Mouse (Mus musculus): Measurements from ENCODE around the gene Azin2. TPM values are rescaled to one million over a fixed set of nuclear protein-coding genes. Genes with fewer than 3 reads are reported as not detected.

Gene Azin2
- polyA plus RNA-seq, 1 experiment: 17.4 TPM

DNA sequence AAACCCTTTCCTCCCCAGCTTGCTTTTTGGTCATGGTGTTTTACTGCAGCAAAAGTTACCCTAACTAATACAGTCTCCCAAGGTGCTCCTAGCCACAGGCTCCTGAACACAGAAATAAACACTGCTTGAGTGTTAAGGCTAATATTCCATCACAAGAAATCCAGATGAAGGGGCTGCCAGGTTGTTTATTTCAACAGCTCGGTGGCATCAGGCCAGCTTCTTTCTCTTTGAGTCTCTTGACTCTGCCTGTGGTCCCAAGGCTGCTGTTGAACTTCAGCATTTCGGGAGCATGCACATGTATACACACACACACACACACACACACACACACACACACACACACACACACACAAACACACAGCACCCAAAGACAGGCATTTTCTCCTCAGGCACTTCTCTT, 20.9 kb upstream of the Azin2 start:
- Histone ChIP-seq H3K79me2 (ENCODE audit: control insufficient read depth, insufficient read depth) (no peaks in the 10 kb centered on the region), H3K27me3 (ENCODE audit: control insufficient read depth, insufficient read depth, insufficient read length) (no peaks in the 10 kb centered on the region), H3K4me3 (no peak overlapping the region), H3K4me2 (ENCODE audit: low read depth) (peak overlapping the region; percentile 13), H3K36me3 (ENCODE audit: control insufficient read depth, insufficient read depth) (no peaks in the 10 kb centered on the region), H3ac (ENCODE audit: control insufficient read depth, insufficient read length) (no peak overlapping the region)
- TF ChIP-seq TCF12 (IDR thresholded peaks at IDR 0.05; ENCODE audit: insufficient read depth, poor library complexity, severe bottlenecking) (no peak), TCF3 (IDR thresholded peaks at IDR 0.05; ENCODE audit: insufficient read length, low read depth) (no peak), USF1 (IDR thresholded peaks at IDR 0.05; ENCODE audit: low read depth) (no peak), MAX (IDR thresholded peaks at IDR 0.05; ENCODE audit: low read depth) (no peak), POLR2A (IDR thresholded peaks at IDR 0.05; ENCODE audit: insufficient read length, low read depth) (no peak), SRF (IDR thresholded peaks at IDR 0.05; ENCODE audit: control insufficient read depth, insufficient read length, low read depth) (no peak), MYOD1 (IDR thresholded peaks at IDR 0.05; ENCODE audit: control insufficient read depth in 1 of 3, insufficient read length in 2 of 3, low read depth in 2 of 3) (no peak), CEBPB (IDR thresholded peaks at IDR 0.05; ENCODE audit: insufficient read depth, poor library complexity, severe bottlenecking) (no peak), POLR2AphosphoS2 (IDR thresholded peaks at IDR 0.05; ENCODE audit: insufficient read length, low read depth) (no peak), E2F4 (IDR thresholded peaks at IDR 0.05; ENCODE audit: insufficient read depth) (no peak), MYOG (IDR thresholded peaks at IDR 0.05; ENCODE audit: control insufficient read depth in 1 of 3, insufficient read depth in 1 of 3, insufficient read length in 2 of 3, low read depth in 2 of 3) (no peak), REST (IDR thresholded peaks at IDR 0.05; ENCODE audit: insufficient read depth, insufficient read length) (no peak)

DNA sequence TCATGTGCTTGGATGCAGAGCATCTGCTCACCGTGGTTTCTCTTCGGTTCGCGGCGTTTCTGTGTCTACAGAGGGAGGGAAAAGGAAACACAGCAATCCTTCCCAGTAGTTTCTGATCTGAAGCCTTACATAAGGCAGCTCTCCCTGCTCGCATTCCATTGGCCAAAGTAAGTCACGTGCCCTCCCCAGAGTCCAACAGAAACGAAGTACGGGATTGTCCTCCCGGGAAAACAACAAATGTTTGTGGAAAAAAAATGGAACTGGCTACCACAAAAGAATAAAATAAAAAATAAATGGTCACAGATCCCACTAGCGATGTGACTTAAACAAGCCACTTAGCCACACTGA, 19.6 kb upstream of the Azin2 start:
- TF ChIP-seq USF1 (IDR thresholded peaks at IDR 0.05; ENCODE audit: low read depth) (peak; percentile 64), TCF12 (IDR thresholded peaks at IDR 0.05; ENCODE audit: insufficient read depth, poor library complexity, severe bottlenecking) (no peak)
- Histone ChIP-seq H3K36me3 (ENCODE audit: control insufficient read depth, insufficient read depth) (no peaks in the 10 kb centered on the region), H3ac (ENCODE audit: control insufficient read depth, insufficient read length) (no peak overlapping the region), H3K79me2 (ENCODE audit: control insufficient read depth, insufficient read depth) (no peaks in the 10 kb centered on the region), H3K27me3 (ENCODE audit: control insufficient read depth, insufficient read depth, insufficient read length) (no peaks in the 10 kb centered on the region), H3K4me3 (no peak overlapping the region), H3K4me2 (ENCODE audit: low read depth) (peak overlapping the region; percentile 18)

DNA sequence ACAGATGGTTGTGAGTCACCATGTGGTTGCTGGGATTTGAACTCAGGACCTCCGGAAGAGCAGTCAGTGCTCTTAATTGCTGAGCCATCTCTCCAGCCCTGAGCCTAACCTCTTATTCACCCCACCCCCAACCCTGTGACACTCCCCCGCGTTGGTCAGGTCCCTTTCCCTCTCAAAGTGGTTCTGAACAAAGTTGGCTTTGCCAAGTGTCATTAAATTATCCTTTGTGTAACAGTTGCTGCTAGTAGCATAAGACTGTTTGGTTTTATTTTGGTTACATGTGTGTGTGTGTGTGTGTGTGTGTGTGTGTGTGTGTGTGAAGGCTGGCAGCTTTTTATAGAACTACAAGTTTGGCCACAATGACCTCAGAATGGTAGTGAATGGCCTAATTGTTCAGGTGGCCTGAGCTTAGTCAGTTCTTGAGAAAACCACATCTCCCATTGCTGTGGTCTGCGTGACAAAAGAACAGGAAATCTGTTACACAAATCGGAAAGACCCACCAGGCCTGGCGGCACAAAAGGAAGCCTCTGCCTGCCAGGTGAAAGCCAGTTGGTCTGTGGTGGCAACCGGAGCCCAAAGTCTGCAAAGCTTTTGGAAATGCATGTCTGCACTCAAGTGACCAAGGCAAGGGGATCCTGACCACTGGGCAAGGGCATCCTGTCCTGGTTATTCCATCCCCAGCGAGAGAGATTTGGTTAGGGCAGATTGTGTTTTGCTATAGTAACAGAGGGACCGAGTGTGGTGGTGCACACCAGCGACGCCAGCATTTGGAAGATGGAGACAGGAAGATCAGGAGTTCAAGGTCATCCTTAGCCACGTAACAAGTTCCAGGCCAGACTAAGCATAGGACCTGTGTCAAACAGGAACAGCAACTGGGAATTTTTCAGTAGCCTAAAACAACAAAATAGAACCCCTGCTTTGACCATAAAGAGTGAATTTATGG, 18.9 kb upstream of the Azin2 start:
- peak overlapping the region; percentile 18 for H3K4me2 ChIP-seq (ENCODE audit: low read depth)

DNA sequence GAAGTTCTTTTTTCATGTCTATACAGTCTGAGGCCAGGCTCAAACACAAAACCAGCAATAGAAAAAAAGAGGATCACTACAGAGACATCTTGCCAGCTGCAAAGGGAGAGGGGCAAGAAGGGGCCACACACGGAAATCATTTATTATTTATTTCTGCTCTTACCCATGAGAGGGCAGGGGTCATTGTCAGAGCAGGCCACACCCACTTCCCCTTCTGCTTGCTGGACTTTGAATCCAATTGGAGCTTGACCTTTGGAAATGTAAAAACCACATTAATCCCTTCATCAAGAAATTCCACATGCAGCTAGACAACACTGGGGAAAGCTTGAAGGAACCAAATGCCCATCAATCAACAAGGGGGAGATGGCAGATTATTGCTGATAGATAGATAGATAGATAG, 16.4 kb upstream of the Azin2 start:
- no peak overlapping the region for H3K4me2 ChIP-seq (ENCODE audit: low read depth)
- H3K27me3 ChIP-seq (ENCODE audit: control insufficient read depth, insufficient read depth, insufficient read length): no peaks in the 10 kb centered on the region
- H3K36me3 ChIP-seq (ENCODE audit: control insufficient read depth, insufficient read depth): no peaks in the 10 kb centered on the region
- no peak overlapping the region for H3ac ChIP-seq (ENCODE audit: control insufficient read depth, insufficient read length)
- no peak for TF ChIP-seq CEBPB (IDR thresholded peaks at IDR 0.05; ENCODE audit: insufficient read depth, poor library complexity, severe bottlenecking)
- H3K4me3 ChIP-seq: no peak overlapping the region
- H3K79me2 ChIP-seq (ENCODE audit: control insufficient read depth, insufficient read depth): no peaks in the 10 kb centered on the region

More for the DNA sequence above, 18.9 kb upstream of the Azin2 start:
- Histone ChIP-seq H3ac (ENCODE audit: control insufficient read depth, insufficient read length) (no peak overlapping the region), H3K36me3 (ENCODE audit: control insufficient read depth, insufficient read depth) (no peaks in the 10 kb centered on the region), H3K27me3 (ENCODE audit: control insufficient read depth, insufficient read depth, insufficient read length) (no peaks in the 10 kb centered on the region), H3K79me2 (ENCODE audit: control insufficient read depth, insufficient read depth) (no peaks in the 10 kb centered on the region), H3K4me3 (no peak overlapping the region)
- TF ChIP-seq POLR2A (IDR thresholded peaks at IDR 0.05; ENCODE audit: insufficient read length, low read depth) (no peak), TCF12 (IDR thresholded peaks at IDR 0.05; ENCODE audit: insufficient read depth, poor library complexity, severe bottlenecking) (no peak), CEBPB (IDR thresholded peaks at IDR 0.05; ENCODE audit: insufficient read depth, poor library complexity, severe bottlenecking) (0 out of 2 replicates have a peak, but pooled peaks have one; percentile 10), USF1 (IDR thresholded peaks at IDR 0.05; ENCODE audit: low read depth) (peak; percentile 2), SRF (IDR thresholded peaks at IDR 0.05; ENCODE audit: control insufficient read depth, insufficient read length, low read depth) (no peak), MYOD1 (IDR thresholded peaks at IDR 0.05; ENCODE audit: control insufficient read depth in 1 of 3, insufficient read length in 2 of 3, low read depth in 2 of 3) (peak; percentile 2 to 90 (median 74)), POLR2AphosphoS2 (IDR thresholded peaks at IDR 0.05; ENCODE audit: insufficient read length, low read depth) (no peak), TCF3 (IDR thresholded peaks at IDR 0.05; ENCODE audit: insufficient read length, low read depth) (peak; percentile 77), E2F4 (IDR thresholded peaks at IDR 0.05; ENCODE audit: insufficient read depth) (no peak), REST (IDR thresholded peaks at IDR 0.05; ENCODE audit: insufficient read depth, insufficient read length) (no peak), MYOG (IDR thresholded peaks at IDR 0.05; ENCODE audit: control insufficient read depth in 1 of 3, insufficient read depth in 1 of 3, insufficient read length in 2 of 3, low read depth in 2 of 3) (peak; percentile 18 to 95 (median 77)), MAX (IDR thresholded peaks at IDR 0.05; ENCODE audit: low read depth) (no peak)

DNA sequence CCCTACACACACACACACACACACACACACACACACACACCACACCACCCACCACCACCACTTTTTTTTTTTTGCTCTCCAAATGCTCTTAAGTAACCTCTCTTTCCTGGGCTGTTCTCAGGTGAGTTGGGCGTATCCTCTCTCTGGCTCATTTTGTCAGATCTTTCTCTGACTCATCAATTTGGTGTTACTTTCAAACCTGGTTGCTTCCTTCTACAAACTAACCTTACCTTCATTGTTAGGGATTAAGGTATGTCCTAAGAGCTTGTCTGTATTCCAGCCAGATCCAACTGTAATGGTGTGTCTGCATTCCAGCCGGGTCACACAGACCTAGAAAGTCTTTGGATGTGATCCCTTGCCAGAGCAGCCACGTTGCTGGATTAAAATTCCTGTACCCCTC, 15.0 kb upstream of the Azin2 start:
- TF ChIP-seq REST (IDR thresholded peaks at IDR 0.05; ENCODE audit: insufficient read depth, insufficient read length) (no peak), TCF3 (IDR thresholded peaks at IDR 0.05; ENCODE audit: insufficient read length, low read depth) (no peak), TCF12 (IDR thresholded peaks at IDR 0.05; ENCODE audit: insufficient read depth, poor library complexity, severe bottlenecking) (no peak), SRF (IDR thresholded peaks at IDR 0.05; ENCODE audit: control insufficient read depth, insufficient read length, low read depth) (no peak), MYOG (IDR thresholded peaks at IDR 0.05; ENCODE audit: control insufficient read depth in 1 of 3, insufficient read depth in 1 of 3, insufficient read length in 2 of 3, low read depth in 2 of 3) (no peak), E2F4 (IDR thresholded peaks at IDR 0.05; ENCODE audit: insufficient read depth) (no peak), POLR2AphosphoS2 (IDR thresholded peaks at IDR 0.05; ENCODE audit: insufficient read length, low read depth) (no peak), MAX (IDR thresholded peaks at IDR 0.05; ENCODE audit: low read depth) (no peak), CEBPB (IDR thresholded peaks at IDR 0.05; ENCODE audit: insufficient read depth, poor library complexity, severe bottlenecking) (no peak), MYOD1 (IDR thresholded peaks at IDR 0.05; ENCODE audit: control insufficient read depth in 1 of 3, insufficient read length in 2 of 3, low read depth in 2 of 3) (no peak)
- Histone ChIP-seq H3K4me3 (no peak overlapping the region), H3ac (ENCODE audit: control insufficient read depth, insufficient read length) (no peak overlapping the region), H3K36me3 (ENCODE audit: control insufficient read depth, insufficient read depth) (no peaks in the 10 kb centered on the region), H3K79me2 (ENCODE audit: control insufficient read depth, insufficient read depth) (no peaks in the 10 kb centered on the region), H3K27me3 (ENCODE audit: control insufficient read depth, insufficient read depth, insufficient read length) (no peaks in the 10 kb centered on the region), H3K4me2 (ENCODE audit: low read depth) (no peak overlapping the region)
